Mouse (Mus musculus) kidney, postnatal 36 days (tissue): ENCODE measurements around the gene 1700034I23Rik.
A peak's percentile ranks its signal among the peaks of the same experiment; 100 is the strongest.
"Not testable (repeated sequence)": the region's sequence is repeated elsewhere in the genome, so short reads cannot be mapped to it uniquely, and the experiment has no call there.

ENCODE experiments used
- DNase-seq, 2 experiments: peaks; one replicate each; pipeline ENCODE4 v3.0.0; 2021 to 2022; ENCODE audit warnings: mixed read lengths in 2 of 2

Gene 1700034I23Rik

GRCm38 (mm10) chr3:40902443-40902842 lies at the start of gene 1700034I23Rik:
TSS of gene 1700034I23Rik (minus strand) at chr3:40902543.
- not testable (repeated sequence) for DNase-seq

DNA sequence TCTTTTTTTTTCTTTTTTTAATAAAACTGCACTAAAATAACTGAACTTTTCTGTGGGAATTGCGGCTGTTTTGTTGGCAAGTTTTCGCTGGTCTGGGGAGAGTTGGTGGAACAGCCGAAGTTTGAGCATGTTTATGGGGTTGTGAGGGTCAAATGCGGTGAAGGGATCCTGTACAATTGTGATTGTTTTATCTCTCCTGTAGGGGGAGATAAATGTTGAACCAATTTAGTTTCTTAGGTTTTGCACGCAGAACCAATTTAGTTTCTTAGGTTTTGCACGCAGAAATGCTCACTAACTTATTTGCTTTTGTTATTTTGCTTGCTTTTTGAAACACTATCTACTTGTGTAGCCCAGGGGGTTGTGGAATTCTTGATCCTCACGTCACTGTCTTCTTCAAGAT lies 49.0 kb upstream of the 1700034I23Rik start:
- no peak for DNase-seq

DNA sequence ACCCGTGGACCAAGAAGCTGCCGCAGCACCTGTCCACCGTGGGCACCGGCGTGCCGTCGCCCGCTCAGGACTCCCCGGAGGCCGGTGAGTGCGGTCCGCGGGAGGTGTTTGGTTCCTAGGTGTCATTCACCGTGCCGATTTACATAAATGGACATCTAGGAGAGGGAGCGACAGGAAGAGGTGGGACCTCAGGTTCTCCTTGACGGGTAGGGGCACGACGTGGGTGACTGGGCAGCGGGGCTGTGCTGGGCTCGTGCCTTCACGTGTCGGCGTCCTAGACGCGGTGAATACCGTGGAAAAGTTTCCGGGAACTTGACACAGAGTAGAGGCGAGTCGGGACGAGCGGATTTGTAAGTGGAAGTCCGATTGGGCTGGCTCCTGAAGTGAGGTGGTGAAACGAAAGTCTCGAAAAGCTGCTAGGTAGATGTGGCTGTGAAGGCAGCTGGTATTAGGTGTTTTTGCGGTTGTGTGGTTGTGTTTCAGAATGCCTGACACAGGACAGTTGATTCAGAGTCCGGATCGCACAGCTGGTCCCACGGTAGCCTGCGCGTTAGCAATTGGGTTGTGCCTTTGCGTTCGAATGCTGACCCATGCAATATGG lies 48.4 kb upstream of the 1700034I23Rik start:
- peak; percentile 79 to 81 for DNase-seq

DNA sequence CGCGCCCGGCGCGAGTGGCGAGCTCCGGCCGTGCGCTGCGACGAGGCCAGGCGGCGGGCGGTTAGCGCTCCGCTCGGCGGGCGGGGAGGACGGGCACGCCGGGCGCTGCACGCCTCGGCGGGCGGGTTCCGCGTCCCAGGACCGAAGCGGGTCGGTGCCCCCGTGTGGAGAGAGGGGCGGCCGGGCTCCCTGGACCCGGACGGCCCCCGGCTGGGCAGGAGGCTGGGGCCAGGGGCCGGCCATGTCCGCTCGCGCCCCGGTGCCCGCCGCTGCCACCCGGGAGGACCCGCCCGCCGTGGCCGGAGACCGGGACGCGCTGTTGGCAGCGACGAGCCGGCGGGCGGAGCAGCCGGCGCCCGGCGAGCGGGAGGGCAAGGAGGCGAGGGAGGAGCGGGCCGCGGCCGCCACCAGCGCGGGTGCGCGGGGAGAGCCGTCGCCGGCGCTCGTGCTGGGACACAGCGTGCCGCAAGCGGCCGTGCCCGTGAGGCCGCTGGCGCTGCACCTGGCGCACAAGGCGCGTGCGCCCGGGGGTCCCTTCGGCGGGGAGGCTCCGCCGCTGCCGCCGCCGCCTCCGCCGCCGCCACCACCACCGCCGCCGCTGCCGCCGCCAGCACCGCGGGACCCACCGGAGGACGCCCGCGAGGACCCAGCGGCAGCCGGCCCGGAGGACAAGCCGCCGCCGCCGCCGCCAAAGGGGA lies 47.7 kb upstream of the 1700034I23Rik start:
- peak; percentile 23 to 72 for DNase-seq

- DNase-seq = peak; percentile 100
Observed at GRCm38 (mm10) chr3:40949170-40949902, 47.0 kb upstream of the 1700034I23Rik start, which contains the start of gene Larp1b. TSS of gene Larp1b (plus strand) at chr3:40949828.

GRCm38 (mm10) chr3:40939019-40939418 lies 36.7 kb upstream of the 1700034I23Rik start:
- no peak for DNase-seq

DNA sequence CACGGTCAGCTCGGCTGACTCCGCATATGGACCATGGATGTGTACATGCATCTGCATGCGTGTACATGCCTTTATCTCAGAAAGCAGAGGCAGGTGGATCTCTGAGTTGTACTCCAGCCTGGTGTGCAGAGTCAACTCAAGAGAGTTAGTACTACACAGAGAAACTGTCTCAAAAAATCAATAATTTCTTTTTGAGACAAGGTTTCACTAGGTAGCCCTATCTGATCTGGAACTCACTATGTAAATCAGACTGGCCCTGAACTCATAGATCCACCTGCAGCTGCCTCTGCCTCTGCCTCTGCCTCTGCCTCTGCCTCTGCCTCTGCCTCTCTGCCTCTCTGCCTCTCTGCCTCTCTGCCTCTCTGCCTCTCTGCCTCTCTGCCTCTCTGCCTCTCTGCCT lies 36.2 kb upstream of the 1700034I23Rik start:
- no peak for DNase-seq

DNA sequence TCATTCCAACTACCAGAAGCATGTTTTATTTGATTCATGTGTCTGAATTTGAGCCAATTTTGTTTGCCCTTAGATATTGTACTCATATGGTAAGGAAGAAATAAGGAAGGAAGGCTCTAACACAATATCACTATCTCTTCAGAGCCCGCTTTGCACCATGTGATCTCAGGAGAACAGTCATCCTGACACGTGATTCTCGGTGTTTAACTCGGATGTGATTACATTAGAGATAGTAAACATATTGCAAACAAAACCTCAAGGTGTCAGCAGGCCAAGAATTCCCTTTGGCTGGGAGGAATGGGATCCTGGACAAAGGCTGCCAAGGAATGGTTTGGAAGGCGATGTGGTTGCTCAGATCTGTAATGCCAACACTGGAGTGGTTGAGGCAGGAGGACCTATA lies 35.8 kb upstream of the 1700034I23Rik start:
- no peak for DNase-seq

GRCm38 (mm10) chr3:40894336-40894735 lies 8.0 kb downstream of the 1700034I23Rik start:
- peak; percentile 5 to 39 for DNase-seq

GRCm38 (mm10) chr3:40893816-40894258 lies 8.5 kb downstream of the 1700034I23Rik start:
- peak; percentile 98 to 99 for DNase-seq

- not testable (repeated sequence) for DNase-seq
Observed at GRCm38 (mm10) chr3:40853123-40853738, 49.1 kb downstream of the 1700034I23Rik start.
